Mouse (Mus musculus): ENCODE data around the gene Pxylp1. TPM values are rescaled to one million over a fixed set of nuclear protein-coding genes. Genes with fewer than 3 reads are reported as not detected.

Pxylp1 gene
- polyA plus RNA-seq, 1 experiment: 40.1 TPM

DNA sequence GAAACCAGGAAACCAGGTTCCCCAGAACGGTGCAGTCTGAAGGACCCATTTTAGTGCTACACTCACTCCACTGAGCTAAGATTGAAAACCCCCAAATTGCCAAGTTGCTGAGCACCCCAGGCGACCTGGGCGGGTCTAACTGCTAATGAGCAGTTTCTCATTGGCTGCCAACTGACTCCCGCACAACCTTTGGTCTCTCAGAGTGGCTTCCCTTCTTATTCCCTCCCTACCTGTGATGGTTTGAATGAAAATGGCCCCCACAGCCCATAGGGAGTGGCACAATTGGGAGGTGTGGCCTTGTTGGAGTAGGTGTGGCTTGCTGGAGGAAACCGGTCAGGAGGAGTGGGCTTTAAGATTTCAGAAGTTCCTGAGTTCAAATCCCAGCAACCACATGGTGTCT lies 58.9 kb downstream of the Pxylp1 start:
- DNase-seq (ENCODE audit: low read depth): no peak
- TF ChIP-seq CTCF (IDR thresholded peaks at IDR 0.05; ENCODE audit: borderline replicate concordance, extremely low read depth, insufficient read depth, insufficient read length) (no peak), POLR2A (IDR thresholded peaks at IDR 0.05; ENCODE audit: borderline replicate concordance, extremely low read depth, insufficient read depth, insufficient read length, poor library complexity, severe bottlenecking) (no peak)

DNA sequence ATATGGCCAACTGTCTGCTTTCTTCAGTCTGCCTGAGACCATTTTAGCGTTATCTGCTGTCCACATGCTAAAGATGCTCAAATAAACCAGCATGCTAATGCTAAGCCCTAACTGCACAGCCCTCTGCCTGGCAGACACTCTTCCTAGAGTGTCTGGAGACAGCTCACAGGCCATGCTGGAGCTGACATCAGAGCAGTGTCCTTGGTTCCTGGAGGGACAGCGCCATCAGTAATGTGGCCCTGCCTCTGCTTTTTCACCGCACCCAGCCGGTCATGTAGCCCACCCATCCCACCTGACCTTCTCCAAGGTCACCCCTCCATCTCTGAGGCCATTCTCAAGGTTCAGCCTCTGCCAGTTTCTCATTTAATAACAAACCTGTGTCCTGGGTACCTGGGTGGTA lies 60.0 kb downstream of the Pxylp1 start:
- no peak for DNase-seq (ENCODE audit: low read depth)
- TF ChIP-seq POLR2A (IDR thresholded peaks at IDR 0.05; ENCODE audit: borderline replicate concordance, extremely low read depth, insufficient read depth, insufficient read length, poor library complexity, severe bottlenecking): no peak
- no peak for TF ChIP-seq CTCF (IDR thresholded peaks at IDR 0.05; ENCODE audit: borderline replicate concordance, extremely low read depth, insufficient read depth, insufficient read length)

DNA sequence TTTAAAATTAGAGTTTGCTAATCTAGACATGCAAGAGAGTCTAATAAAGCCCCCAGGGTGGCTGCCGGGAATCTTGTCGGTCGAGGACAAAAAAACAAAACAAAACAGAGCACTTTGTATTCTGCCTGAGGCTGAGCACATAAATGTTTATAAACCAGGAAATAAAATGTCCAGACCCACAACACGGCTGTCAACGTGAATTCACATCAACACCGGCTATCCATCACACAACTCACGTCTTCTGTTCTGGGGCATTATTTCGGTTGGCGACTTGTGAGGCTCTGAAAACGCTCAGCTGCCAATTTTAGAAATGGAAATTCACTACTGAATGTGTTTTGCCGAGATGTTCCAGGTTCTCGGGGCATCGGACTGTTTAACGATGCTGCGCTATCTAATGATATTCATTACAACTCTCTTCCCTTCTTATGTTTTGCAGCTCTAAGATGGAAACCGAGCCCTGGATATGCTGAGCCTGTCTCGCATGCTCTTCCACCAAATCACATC lies 61.6 kb downstream of the Pxylp1 start:
- TF ChIP-seq CTCF (IDR thresholded peaks at IDR 0.05; ENCODE audit: borderline replicate concordance, extremely low read depth, insufficient read depth, insufficient read length) (no peak), POLR2A (IDR thresholded peaks at IDR 0.05; ENCODE audit: borderline replicate concordance, extremely low read depth, insufficient read depth, insufficient read length, poor library complexity, severe bottlenecking) (no peak)
- peak; percentile 72 for DNase-seq (ENCODE audit: low read depth)

DNA sequence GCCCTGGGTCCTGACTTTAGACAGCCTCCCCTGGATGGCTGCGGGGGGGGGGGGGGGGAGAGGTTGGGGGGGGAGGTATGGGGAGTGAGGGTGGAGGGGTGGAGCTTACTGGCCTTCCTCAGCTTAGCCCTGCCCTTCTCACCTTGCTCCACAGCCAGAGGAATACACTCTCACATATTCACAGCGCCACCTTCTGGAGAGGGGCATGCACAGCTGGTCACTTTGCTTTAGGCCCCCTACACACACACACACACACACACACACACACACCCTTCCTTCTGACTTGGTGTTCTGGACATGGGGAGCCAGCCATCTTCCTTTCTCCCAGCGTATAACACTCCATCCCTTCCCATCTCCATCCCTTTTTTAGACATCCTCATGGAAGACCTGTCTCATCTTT lies 62.8 kb downstream of the Pxylp1 start:
- TF ChIP-seq CTCF (IDR thresholded peaks at IDR 0.05; ENCODE audit: borderline replicate concordance, extremely low read depth, insufficient read depth, insufficient read length) (peak; percentile 15; the same call in 1 of the 2 replicates), POLR2A (IDR thresholded peaks at IDR 0.05; ENCODE audit: borderline replicate concordance, extremely low read depth, insufficient read depth, insufficient read length, poor library complexity, severe bottlenecking) (no peak)
- no peak for DNase-seq (ENCODE audit: low read depth)

DNA sequence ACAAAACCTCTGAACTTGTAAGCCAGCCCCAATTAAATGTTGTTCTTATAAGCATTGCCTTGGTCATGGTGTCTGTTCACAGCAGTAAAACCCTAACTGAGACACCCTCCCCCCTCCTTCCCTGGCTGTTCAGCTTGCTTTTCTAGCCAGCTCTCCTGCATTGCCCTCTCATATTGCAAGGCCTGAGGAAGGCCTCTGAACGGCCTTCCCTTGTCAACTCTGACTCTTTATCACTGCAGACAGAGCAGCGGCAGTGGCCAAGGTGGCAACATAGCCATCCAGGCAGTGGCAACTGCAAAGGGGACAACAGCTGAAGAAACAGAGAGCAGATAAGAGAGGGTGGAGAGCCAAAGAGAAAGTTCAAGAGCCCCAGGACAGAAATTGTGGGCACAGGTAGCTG lies 64.4 kb downstream of the Pxylp1 start:
- DNase-seq (ENCODE audit: low read depth): no peak

DNA sequence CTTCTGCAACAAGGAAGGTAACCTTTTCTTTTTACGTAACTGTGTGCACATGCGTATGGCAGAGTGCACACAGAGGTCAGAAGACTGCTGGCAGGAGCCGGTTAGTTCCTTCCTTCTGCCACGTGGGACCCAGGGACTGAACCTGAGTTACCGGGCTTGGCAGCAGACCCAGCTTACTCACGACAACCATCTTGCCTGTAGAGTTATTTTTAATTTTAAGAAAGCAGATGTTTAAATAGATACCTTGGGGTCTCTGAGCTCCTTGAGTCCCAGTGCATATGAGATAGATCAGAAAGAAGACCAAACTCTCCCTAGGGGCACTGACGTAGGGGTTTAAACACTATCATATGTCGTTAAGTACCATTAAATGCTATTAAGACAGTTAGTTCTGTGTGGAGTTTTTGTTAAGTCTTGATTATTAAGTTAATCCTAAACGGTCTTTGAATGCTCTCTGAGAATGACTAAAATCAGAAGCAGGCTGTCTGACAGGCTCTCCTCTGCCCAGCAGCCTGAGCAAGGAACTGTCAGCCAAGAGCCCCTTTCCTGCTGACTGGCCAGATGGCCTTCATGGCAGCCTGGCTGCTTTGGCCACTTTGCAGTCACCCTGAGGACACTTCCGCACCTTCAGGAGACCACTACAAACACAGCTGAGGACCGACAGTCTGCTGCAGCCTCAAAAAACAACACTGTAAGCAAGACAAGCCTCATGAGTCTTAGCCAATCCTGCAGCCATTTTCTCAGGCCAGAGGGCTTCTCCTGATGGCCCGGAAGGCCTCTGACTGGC lies 65.3 kb downstream of the Pxylp1 start:
- TF ChIP-seq POLR2A (IDR thresholded peaks at IDR 0.05; ENCODE audit: borderline replicate concordance, extremely low read depth, insufficient read depth, insufficient read length, poor library complexity, severe bottlenecking) (no peak), CTCF (IDR thresholded peaks at IDR 0.05; ENCODE audit: borderline replicate concordance, extremely low read depth, insufficient read depth, insufficient read length) (no peak)
- no peak for DNase-seq (ENCODE audit: low read depth)

More for the DNA sequence above, 64.4 kb downstream of the Pxylp1 start:
- TF ChIP-seq CTCF (IDR thresholded peaks at IDR 0.05; ENCODE audit: borderline replicate concordance, extremely low read depth, insufficient read depth, insufficient read length) (no peak), POLR2A (IDR thresholded peaks at IDR 0.05; ENCODE audit: borderline replicate concordance, extremely low read depth, insufficient read depth, insufficient read length, poor library complexity, severe bottlenecking) (no peak)

DNA sequence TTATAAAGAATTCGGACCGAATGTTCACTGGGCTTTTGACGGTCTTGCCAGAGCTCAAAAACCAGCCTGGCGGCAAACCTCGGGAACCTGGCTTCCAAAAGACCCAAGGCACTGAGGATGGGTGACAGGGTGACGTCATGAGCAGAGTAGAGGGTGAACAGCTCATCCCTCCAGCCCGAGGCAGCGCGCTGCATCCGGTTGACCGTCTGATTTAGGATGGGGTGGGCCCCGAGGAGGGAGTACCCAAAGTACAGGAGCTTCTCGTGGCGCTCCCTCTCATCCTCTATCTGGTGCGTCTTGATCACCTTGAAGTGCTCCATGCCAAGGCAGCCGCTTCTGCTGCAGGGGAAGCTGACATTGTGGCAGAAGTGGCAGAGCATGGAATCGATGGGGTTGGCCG lies 67.6 kb downstream of the Pxylp1 start:
- DNase-seq (ENCODE audit: low read depth): no peak
- TF ChIP-seq POLR2A (IDR thresholded peaks at IDR 0.05; ENCODE audit: borderline replicate concordance, extremely low read depth, insufficient read depth, insufficient read length, poor library complexity, severe bottlenecking) (no peak), CTCF (IDR thresholded peaks at IDR 0.05; ENCODE audit: borderline replicate concordance, extremely low read depth, insufficient read depth, insufficient read length) (no peak)

DNA sequence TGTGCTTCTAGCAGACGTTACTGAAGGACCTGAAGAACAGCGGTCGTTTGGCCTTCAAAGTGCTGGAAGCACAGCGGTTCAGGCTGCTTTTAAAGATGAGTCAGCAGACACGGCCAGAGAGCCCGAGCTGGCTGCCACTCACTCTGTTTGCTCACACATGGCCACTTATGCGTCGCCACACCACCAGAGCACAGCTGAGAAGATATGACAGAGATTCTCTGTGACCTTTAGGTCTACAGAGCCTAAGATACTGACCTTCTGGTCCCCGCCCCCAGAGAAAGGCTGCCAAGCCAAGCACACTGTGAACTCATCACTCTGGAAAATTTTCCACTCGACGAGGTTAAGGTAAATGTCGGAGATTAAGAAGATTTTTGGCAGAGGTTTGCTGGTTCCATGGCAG lies 68.4 kb downstream of the Pxylp1 start:
- peak; percentile 35 for DNase-seq (ENCODE audit: low read depth)
- TF ChIP-seq POLR2A (IDR thresholded peaks at IDR 0.05; ENCODE audit: borderline replicate concordance, extremely low read depth, insufficient read depth, insufficient read length, poor library complexity, severe bottlenecking) (no peak), CTCF (IDR thresholded peaks at IDR 0.05; ENCODE audit: borderline replicate concordance, extremely low read depth, insufficient read depth, insufficient read length) (no peak)

DNA sequence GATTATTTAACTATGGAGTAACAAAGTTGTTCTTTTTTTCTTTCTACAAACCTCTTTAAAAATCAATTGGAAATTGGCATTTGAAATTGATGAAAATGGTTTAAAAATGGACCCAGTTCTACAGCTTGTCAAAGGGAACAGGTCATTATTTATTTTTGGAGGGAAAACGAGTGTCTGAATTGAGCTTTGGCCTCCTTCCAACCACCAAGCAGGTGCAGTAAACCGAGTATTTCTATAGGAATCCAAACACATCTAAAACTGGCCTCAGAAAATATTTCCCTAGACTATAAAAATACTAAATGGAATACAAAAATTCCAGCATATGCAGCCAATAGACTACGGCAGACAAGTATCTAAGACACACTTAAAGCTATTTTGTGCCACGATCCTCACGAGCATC lies 68.9 kb downstream of the Pxylp1 start:
- TF ChIP-seq POLR2A (IDR thresholded peaks at IDR 0.05; ENCODE audit: borderline replicate concordance, extremely low read depth, insufficient read depth, insufficient read length, poor library complexity, severe bottlenecking): no peak
- no peak for TF ChIP-seq CTCF (IDR thresholded peaks at IDR 0.05; ENCODE audit: borderline replicate concordance, extremely low read depth, insufficient read depth, insufficient read length)

DNA sequence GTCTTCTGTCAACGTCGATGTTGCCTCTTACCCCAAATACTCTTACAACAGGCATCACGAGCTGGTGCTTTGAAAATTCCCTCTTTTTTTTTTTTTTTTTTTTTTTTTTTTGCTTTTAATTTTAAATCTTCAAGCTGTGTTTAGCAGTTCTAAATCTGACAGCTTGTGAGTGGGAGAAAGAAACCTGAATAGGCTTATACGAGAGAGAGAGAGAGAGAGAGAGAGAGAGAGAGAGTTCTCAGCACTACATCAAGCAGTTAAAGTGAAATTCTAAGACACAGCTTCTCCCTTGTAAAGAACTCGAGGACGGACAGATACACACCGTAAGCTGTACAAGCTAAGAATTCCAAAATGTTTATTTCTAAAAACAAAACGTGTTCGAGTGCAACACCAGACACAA lies 69.5 kb downstream of the Pxylp1 start:
- no peak for DNase-seq (ENCODE audit: low read depth)

More for the DNA sequence above, 68.9 kb downstream of the Pxylp1 start:
- no peak for DNase-seq (ENCODE audit: low read depth)

DNA sequence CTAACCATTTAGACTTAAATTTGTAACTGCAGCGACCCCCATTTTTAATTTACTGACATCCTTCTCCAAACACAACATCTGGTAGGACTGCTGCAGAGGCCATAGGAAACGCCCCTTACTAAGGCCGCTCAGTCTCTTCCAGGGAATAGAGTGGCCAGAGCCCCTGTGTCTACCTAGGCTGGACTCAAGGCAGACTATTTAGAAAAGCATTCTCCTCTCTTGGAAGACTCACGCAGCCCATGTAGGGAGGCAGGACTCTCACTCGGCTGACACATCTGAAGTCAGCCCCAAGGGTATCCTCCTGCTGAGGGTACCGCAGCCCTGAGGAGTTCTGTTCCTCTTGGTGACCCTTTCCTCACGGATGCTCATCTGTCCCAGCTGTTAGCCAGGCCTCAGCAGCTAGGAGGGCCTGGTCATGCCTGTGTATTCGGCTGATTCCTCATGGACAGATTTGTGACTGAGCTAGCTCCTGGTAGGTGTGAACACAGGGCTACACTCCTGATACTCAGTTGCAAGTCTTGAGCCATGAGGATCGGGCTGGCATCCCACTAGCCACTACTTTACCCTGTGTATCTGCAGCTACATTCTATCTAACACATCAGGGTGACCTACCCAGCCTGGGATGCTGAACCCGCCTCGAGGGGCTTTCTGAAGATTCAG lies 73.5 kb downstream of the Pxylp1 start:
- DNase-seq (ENCODE audit: low read depth): no peak
- TF ChIP-seq POLR2A (IDR thresholded peaks at IDR 0.05; ENCODE audit: borderline replicate concordance, extremely low read depth, insufficient read depth, insufficient read length, poor library complexity, severe bottlenecking) (no peak), CTCF (IDR thresholded peaks at IDR 0.05; ENCODE audit: borderline replicate concordance, extremely low read depth, insufficient read depth, insufficient read length) (no peak)

More for the DNA sequence above, 69.5 kb downstream of the Pxylp1 start:
- TF ChIP-seq CTCF (IDR thresholded peaks at IDR 0.05; ENCODE audit: borderline replicate concordance, extremely low read depth, insufficient read depth, insufficient read length) (no peak), POLR2A (IDR thresholded peaks at IDR 0.05; ENCODE audit: borderline replicate concordance, extremely low read depth, insufficient read depth, insufficient read length, poor library complexity, severe bottlenecking) (no peak)

Measured in brain, embryonic 14.5 days (tissue).